Mouse (Mus musculus) heart, embryonic 16.5 days (tissue): ENCODE measurements at regions not wholly inside any gene's neighbourhood (a gene's known extent, or its start where the extent isn't known, plus 50 kb on each side); places are given as distances from the start of the nearest gene placed in this dataset.

Source experiments
- ATAC-seq: fragments of 200-750 bp; cut with Nextera tagmentation; replicated peaks from 2 replicates; pipeline ENCODE4 v1.8.0; 2017; ENCODE audit warnings: moderate number of reproducible peaks; ENCODE audit not compliant: insufficient read depth, low FRiP score; ENCODE audit errors: extremely low read depth
- H3K27ac ChIP-seq: fragments of 300-500 bp; sonication (generic); 2 replicates; pipeline ENCODE4 v1.5.1; 2014; ENCODE audit warnings: mild to moderate bottlenecking, low read length, control low read depth, moderate library complexity
- H3K27me3 ChIP-seq: fragments of 300-500 bp; sonication (generic); 2 replicates; pipeline ENCODE4 v1.6.1; 2014; ENCODE audit warnings: low read length, mixed read lengths; ENCODE audit not compliant: control insufficient read depth, insufficient read depth
- H3K36me3 ChIP-seq: fragments of 300-500 bp; sonication (generic); 2 replicates; pipeline ENCODE4 v1.6.1; 2014; ENCODE audit not compliant: control insufficient read depth, insufficient read depth
- H3K4me1 ChIP-seq: fragments of 300-500 bp; sonication (generic); 2 replicates; pipeline ENCODE4 v1.6.1; 2014; ENCODE audit warnings: low read length, mixed read lengths; ENCODE audit not compliant: control insufficient read depth, insufficient read depth
- H3K4me2 ChIP-seq: fragments of 300-500 bp; sonication (generic); 2 replicates; pipeline ENCODE4 v1.6.1; 2014; ENCODE audit warnings: low read depth, mild to moderate bottlenecking, control low read depth, low read length
- H3K4me3 ChIP-seq: fragments of 300-500 bp; sonication (generic); 2 replicates; pipeline ENCODE4 v1.5.1; 2014; ENCODE audit warnings: mild to moderate bottlenecking, control low read depth, low read length
- H3K9ac ChIP-seq: fragments of 300-500 bp; sonication (generic); 2 replicates; pipeline ENCODE4 v1.6.1; 2014; ENCODE audit warnings: low read length, control low read depth
- H3K9me3 ChIP-seq: fragments of 300-500 bp; sonication (generic); replicated peaks from 2 replicates; pipeline ENCODE4 v1.6.1; 2016; ENCODE audit warnings: low read length; ENCODE audit not compliant: control insufficient read depth
- WGBS: fragments of 180-500 bp; shearing (Covaris S2); extraction: QIAGEN DNeasy Blood & Tissue Kit; methylation state at CpG from one replicate; pipeline ENCODE4 v1.1.7; 2014; 5-methylcytosine and 5-hydroxymethylcytosine counted together

- 0 out of 2 replicates have a peak, but pooled peaks cover 3% of the 10 kb centered on the region for H3K9me3 ChIP-seq
- ATAC-seq = peak; percentile 49; the same call in 1 of the 2 replicates
- H3K27me3 ChIP-seq = no peaks in the 10 kb centered on the region
- 54% methylated on average over 8 of the region's 8 CpGs for WGBS
- no peak overlapping the region for H3K9ac ChIP-seq
- H3K4me1 ChIP-seq = peaks cover 4% of the 10 kb centered on the region; the same call in 1 of the 2 replicates
- no peak overlapping the region for H3K27ac ChIP-seq
- no peak overlapping the region for H3K4me2 ChIP-seq
- no peaks in the 10 kb centered on the region for H3K36me3 ChIP-seq
- H3K4me3 ChIP-seq = no peak overlapping the region
These were observed 279.8 kb downstream of the Trib2 start for GRCm38 (mm10) chr12:15536852-15537368.

GRCm38 (mm10) chr12:15536247-15536646, 280.5 kb downstream of the Trib2 start:
- 81% methylated on average over 5 of the region's 5 CpGs for WGBS
- no peak overlapping the region for H3K9ac ChIP-seq
- no peaks in the 10 kb centered on the region for H3K27me3 ChIP-seq
- peaks cover 4% of the 10 kb centered on the region; the same call in 1 of the 2 replicates for H3K4me1 ChIP-seq
- no peaks in the 10 kb centered on the region for H3K36me3 ChIP-seq
- no peak overlapping the region for H3K27ac ChIP-seq
- H3K9me3 ChIP-seq = 0 out of 2 replicates have a peak, but pooled peaks cover 3% of the 10 kb centered on the region
- no peak overlapping the region for H3K4me3 ChIP-seq
- ATAC-seq = no peak
- no peak overlapping the region for H3K4me2 ChIP-seq

GRCm38 (mm10) chr12:15535822-15536221, 280.9 kb downstream of the Trib2 start:
- Histone ChIP-seq H3K9me3 (0 out of 2 replicates have a peak, but pooled peaks cover 3% of the 10 kb centered on the region), H3K9ac (no peak overlapping the region), H3K36me3 (no peaks in the 10 kb centered on the region), H3K4me2 (no peak overlapping the region), H3K27me3 (no peaks in the 10 kb centered on the region), H3K27ac (no peak overlapping the region), H3K4me3 (no peak overlapping the region), H3K4me1 (peaks cover 4% of the 10 kb centered on the region; the same call in 1 of the 2 replicates)
- 3% methylated on average over 6 of the region's 6 CpGs for WGBS
- no peak for ATAC-seq

- Histone ChIP-seq H3K9me3 (no peaks in the 10 kb centered on the region), H3K27me3 (no peaks in the 10 kb centered on the region), H3K9ac (no peak overlapping the region), H3K27ac (no peak overlapping the region), H3K36me3 (no peaks in the 10 kb centered on the region), H3K4me1 (peaks cover 5% of the 10 kb centered on the region; the same call in 1 of the 2 replicates), H3K4me3 (no peak overlapping the region), H3K4me2 (no peak overlapping the region)
- WGBS = 24% methylated on average over 4 of the region's 4 CpGs
- no peak for ATAC-seq
These were observed 295.8 kb downstream of the Trib2 start for GRCm38 (mm10) chr12:15520783-15521407.

- WGBS = 31% methylated on average over 2 of the region's 2 CpGs
- H3K4me3 ChIP-seq = no peak overlapping the region
- no peaks in the 10 kb centered on the region for H3K9me3 ChIP-seq
- H3K4me1 ChIP-seq = no peaks in the 10 kb centered on the region
- no peaks in the 10 kb centered on the region for H3K36me3 ChIP-seq
- no peak overlapping the region for H3K9ac ChIP-seq
- no peaks in the 10 kb centered on the region for H3K27me3 ChIP-seq
- H3K27ac ChIP-seq = no peak overlapping the region
- no peak for ATAC-seq
- H3K4me2 ChIP-seq = no peak overlapping the region
These were observed 304.7 kb downstream of the Trib2 start for GRCm38 (mm10) chr12:15511994-15512393.

GRCm38 (mm10) chr12:15507576-15507975, 309.1 kb downstream of the Trib2 start:
- no peaks in the 10 kb centered on the region for H3K36me3 ChIP-seq
- H3K27me3 ChIP-seq = no peaks in the 10 kb centered on the region
- no peak overlapping the region for H3K4me3 ChIP-seq
- ATAC-seq = no peak
- H3K9ac ChIP-seq = no peak overlapping the region
- H3K27ac ChIP-seq = no peak overlapping the region
- H3K4me2 ChIP-seq = no peak overlapping the region
- no peaks in the 10 kb centered on the region for H3K4me1 ChIP-seq
- 22% methylated on average over 7 of the region's 7 CpGs for WGBS
- 0 out of 2 replicates have a peak, but pooled peaks cover under 1% of the 10 kb centered on the region for H3K9me3 ChIP-seq

GRCm38 (mm10) chr12:15493640-15494039, 323.1 kb downstream of the Trib2 start:
- Histone ChIP-seq H3K4me2 (no peak overlapping the region), H3K4me3 (no peak overlapping the region), H3K4me1 (no peaks in the 10 kb centered on the region), H3K27me3 (no peaks in the 10 kb centered on the region), H3K36me3 (no peaks in the 10 kb centered on the region), H3K27ac (no peak overlapping the region), H3K9ac (no peak overlapping the region), H3K9me3 (no peaks in the 10 kb centered on the region)
- no peak for ATAC-seq
- WGBS = 60% methylated on average over 2 of the region's 2 CpGs

- H3K9me3 ChIP-seq = no peaks in the 10 kb centered on the region
- H3K27me3 ChIP-seq = no peaks in the 10 kb centered on the region
- H3K4me3 ChIP-seq = no peak overlapping the region
- no peaks in the 10 kb centered on the region for H3K36me3 ChIP-seq
- WGBS = 78% methylated on average over 3 of the region's 3 CpGs
- no peaks in the 10 kb centered on the region for H3K4me1 ChIP-seq
- ATAC-seq = no peak
- H3K9ac ChIP-seq = no peak overlapping the region
- no peak overlapping the region for H3K4me2 ChIP-seq
- no peak overlapping the region for H3K27ac ChIP-seq
These were observed 344.0 kb downstream of the Trib2 start for GRCm38 (mm10) chr12:15472741-15473140.

- ATAC-seq = no peak
- Histone ChIP-seq H3K9ac (no peak overlapping the region), H3K27me3 (no peaks in the 10 kb centered on the region), H3K4me2 (no peak overlapping the region), H3K4me3 (no peak overlapping the region), H3K36me3 (no peaks in the 10 kb centered on the region), H3K27ac (no peak overlapping the region), H3K9me3 (no peaks in the 10 kb centered on the region), H3K4me1 (no peaks in the 10 kb centered on the region)
- 80% methylated on average over 1 of the region's 1 CpGs for WGBS
These were observed 357.3 kb downstream of the Trib2 start for GRCm38 (mm10) chr12:15459429-15459828.
